Mouse (Mus musculus) midbrain, embryonic 14.5 days (tissue): ENCODE results near the gene Cilp. TPM values are rescaled to one million over a fixed set of nuclear protein-coding genes. Genes with fewer than 3 reads are reported as not detected.

ENCODE experiments used
- ATAC-seq: fragments of 200-750 bp; cut with Nextera tagmentation; 2 replicates; pipeline ENCODE4 v1.8.0; 2017; ENCODE audit warnings: moderate number of reproducible peaks, moderate library complexity; ENCODE audit not compliant: low FRiP score, low TSS enrichment
- DNase-seq: peaks from one replicate; pipeline ENCODE4 v3.0.0-alpha.2; 2015
- H3K27ac ChIP-seq: fragments of 300-500 bp; sonication (generic); replicated peaks from 2 replicates; pipeline ENCODE4 v1.5.1; 2014; ENCODE audit warnings: mild to moderate bottlenecking, low read depth, low read length, moderate library complexity
- H3K27me3 ChIP-seq: fragments of 300-500 bp; sonication (generic); 2 replicates; pipeline ENCODE4 v1.6.1; 2014; ENCODE audit warnings: low read length, control low read depth, mixed read lengths; ENCODE audit not compliant: control insufficient read depth, insufficient read depth
- H3K36me3 ChIP-seq: fragments of 300-500 bp; sonication (generic); 2 replicates; pipeline ENCODE4 v1.6.1; 2014; ENCODE audit warnings: low read length, control low read depth; ENCODE audit not compliant: control insufficient read depth, insufficient read depth
- H3K4me1 ChIP-seq: fragments of 300-500 bp; sonication (generic); 2 replicates; pipeline ENCODE4 v1.6.1; 2014; ENCODE audit warnings: mild to moderate bottlenecking, antibody characterized with exemption, low read length, control low read depth; ENCODE audit not compliant: control insufficient read depth, insufficient read depth
- H3K4me2 ChIP-seq: fragments of 300-500 bp; sonication (generic); 2 replicates; pipeline ENCODE4 v1.6.1; 2014; ENCODE audit warnings: mild to moderate bottlenecking, low read length, moderate library complexity
- H3K4me3 ChIP-seq: fragments of 300-500 bp; sonication (generic); replicated peaks from 2 replicates; pipeline ENCODE4 v1.5.1; 2014; ENCODE audit warnings: low read depth, low read length
- H3K9ac ChIP-seq: fragments of 300-500 bp; sonication (generic); replicated peaks from 2 replicates; pipeline ENCODE4 v1.6.1; 2014; ENCODE audit warnings: mild to moderate bottlenecking, low read length, moderate library complexity
- H3K9me3 ChIP-seq: fragments of 300-500 bp; sonication (generic); 2 replicates; pipeline ENCODE4 v1.6.1; 2016; ENCODE audit warnings: low read length, control low read depth, mixed read lengths; ENCODE audit not compliant: control insufficient read depth
- WGBS: fragments of 180-500 bp; shearing (Covaris S2); extraction: QIAGEN DNeasy Blood & Tissue Kit; methylation state at CpG from one replicate; pipeline ENCODE4 v1.1.7; 2014; 5-methylcytosine and 5-hydroxymethylcytosine counted together
- polyA plus RNA-seq: library from polyadenylated mRNA; unstranded; fragments of >200 nt; fragmentation: Nextera tagmentation; extraction: Ambion mirVana; gene quantifications from 2 replicates; pipeline ENCODE4 v1.2.1, GENCODE M21; 2014

Cilp gene
- polyA plus RNA-seq, 1 experiment from 2014 or later: 0.17 TPM

- under 1% methylated on average over 71 of the region's 71 CpGs for WGBS
- peaks cover 14% of the 10 kb centered on the region for H3K4me1 ChIP-seq
- H3K9me3 ChIP-seq: no peaks in the 10 kb centered on the region
- DNase-seq: peak; percentile 100
- peak within 1 kb of the TSS; percentile 92 for H3K4me3 ChIP-seq
- ATAC-seq: peak; percentile 96
- no peaks in the 10 kb centered on the region for H3K27me3 ChIP-seq
- peak within 1 kb of the TSS; percentile 84 for H3K4me2 ChIP-seq
- peak within 1 kb of the TSS; percentile 89 for H3K9ac ChIP-seq
- peak within 1 kb of the TSS; percentile 83 for H3K27ac ChIP-seq
- H3K36me3 ChIP-seq: peaks cover 13% of the 10 kb centered on the region
Observed at GRCm38 (mm10) chr9:65293973-65294715, 29.2 kb downstream of the Cilp start, which contains the start of gene Clpx. Gene Clpx (plus strand): TSS chr9:65294260.

GRCm38 (mm10) chr9:65294716-65295378 lies 29.9 kb downstream of the Cilp start:
- H3K36me3 ChIP-seq: peaks cover 17% of the 10 kb centered on the region
- DNase-seq (no peak), ATAC-seq (no peak)
- no peaks in the 10 kb centered on the region for H3K9me3 ChIP-seq
- peaks cover 14% of the 10 kb centered on the region for H3K4me1 ChIP-seq
- peak overlapping the region; percentile 92 for H3K4me3 ChIP-seq
- no peaks in the 10 kb centered on the region for H3K27me3 ChIP-seq
- peak overlapping the region; percentile 84 for H3K4me2 ChIP-seq
- WGBS: 4% methylated on average over 28 of the region's 28 CpGs
- peak overlapping the region; percentile 89 for H3K9ac ChIP-seq
- H3K27ac ChIP-seq: peak overlapping the region; percentile 83

GRCm38 (mm10) chr9:65297056-65297455 lies 32.1 kb downstream of the Cilp start:
- DNase-seq (no peak), ATAC-seq (no peak)
- H3K27me3 ChIP-seq: no peaks in the 10 kb centered on the region
- H3K9me3 ChIP-seq: no peaks in the 10 kb centered on the region
- H3K36me3 ChIP-seq: peaks cover 35% of the 10 kb centered on the region
- no peak overlapping the region for H3K27ac ChIP-seq
- peaks cover 14% of the 10 kb centered on the region for H3K4me1 ChIP-seq
- H3K4me3 ChIP-seq: no peak overlapping the region
- WGBS: 94% methylated on average over 2 of the region's 2 CpGs
- no peak overlapping the region for H3K9ac ChIP-seq
- H3K4me2 ChIP-seq: no peak overlapping the region

- WGBS: 87% methylated on average over 3 of the region's 3 CpGs
- H3K4me2 ChIP-seq: no peak overlapping the region
- H3K9ac ChIP-seq: no peak overlapping the region
- peaks cover 52% of the 10 kb centered on the region for H3K36me3 ChIP-seq
- H3K27ac ChIP-seq: no peak overlapping the region
- ATAC-seq (no peak), DNase-seq (no peak)
- peaks cover 8% of the 10 kb centered on the region for H3K4me1 ChIP-seq
- no peaks in the 10 kb centered on the region for H3K9me3 ChIP-seq
- H3K4me3 ChIP-seq: no peak overlapping the region
- no peaks in the 10 kb centered on the region for H3K27me3 ChIP-seq
Observed at GRCm38 (mm10) chr9:65298761-65299160, 33.8 kb downstream of the Cilp start.

GRCm38 (mm10) chr9:65299650-65300049 lies 34.7 kb downstream of the Cilp start:
- H3K9me3 ChIP-seq: no peaks in the 10 kb centered on the region
- 95% methylated on average over 7 of the region's 7 CpGs for WGBS
- ATAC-seq (no peak), DNase-seq (no peak)
- H3K4me1 ChIP-seq: peaks cover 8% of the 10 kb centered on the region
- no peaks in the 10 kb centered on the region for H3K27me3 ChIP-seq
- H3K4me3 ChIP-seq: no peak overlapping the region
- no peak overlapping the region for H3K27ac ChIP-seq
- H3K4me2 ChIP-seq: no peak overlapping the region
- no peak overlapping the region for H3K9ac ChIP-seq
- peaks cover 60% of the 10 kb centered on the region for H3K36me3 ChIP-seq

- Histone ChIP-seq H3K4me1 (no peaks in the 10 kb centered on the region), H3K9ac (no peak overlapping the region), H3K27me3 (no peaks in the 10 kb centered on the region), H3K27ac (no peak overlapping the region), H3K4me3 (no peak overlapping the region), H3K4me2 (no peak overlapping the region), H3K36me3 (peaks cover 67% of the 10 kb centered on the region), H3K9me3 (no peaks in the 10 kb centered on the region)
- 95% methylated on average over 4 of the region's 4 CpGs for WGBS
- DNase-seq (no peak), ATAC-seq (no peak)
Observed at GRCm38 (mm10) chr9:65302327-65302983, 37.5 kb downstream of the Cilp start.

- Histone ChIP-seq H3K4me2 (no peak overlapping the region), H3K4me3 (no peak overlapping the region), H3K27ac (no peak overlapping the region), H3K9ac (no peak overlapping the region), H3K27me3 (no peaks in the 10 kb centered on the region), H3K9me3 (no peaks in the 10 kb centered on the region), H3K36me3 (peaks cover 69% of the 10 kb centered on the region), H3K4me1 (no peaks in the 10 kb centered on the region)
- WGBS: 97% methylated on average over 4 of the region's 4 CpGs
- DNase-seq (no peak), ATAC-seq (no peak)
Observed at GRCm38 (mm10) chr9:65303586-65303985, 38.6 kb downstream of the Cilp start.

GRCm38 (mm10) chr9:65304300-65304699 lies 39.3 kb downstream of the Cilp start:
- no peaks in the 10 kb centered on the region for H3K9me3 ChIP-seq
- no peak for DNase-seq
- WGBS: 91% methylated on average over 4 of the region's 4 CpGs
- H3K4me1 ChIP-seq: no peaks in the 10 kb centered on the region
- ATAC-seq: no peak
- no peak overlapping the region for H3K4me2 ChIP-seq
- no peak overlapping the region for H3K27ac ChIP-seq
- peaks cover 75% of the 10 kb centered on the region for H3K36me3 ChIP-seq
- no peak overlapping the region for H3K4me3 ChIP-seq
- H3K9ac ChIP-seq: no peak overlapping the region
- no peaks in the 10 kb centered on the region for H3K27me3 ChIP-seq
